Mouse (Mus musculus) lung, postnatal 0 days (tissue): ENCODE results near the gene Ell. TPM values are rescaled to one million over a fixed set of nuclear protein-coding genes. Genes with fewer than 3 reads are reported as not detected.

ENCODE experiments used
- ATAC-seq: fragments of 200-750 bp; cut with Nextera tagmentation; 2 replicates; pipeline ENCODE4 v1.8.0; 2017; ENCODE audit warnings: moderate library complexity
- DNase-seq: peaks from one replicate; pipeline ENCODE4 v3.0.0-alpha.2; 2016; ENCODE audit warnings: low spot score
- H3K27ac ChIP-seq: fragments of 300-500 bp; sonication (generic); 2 replicates; pipeline ENCODE4 v1.5.1; 2014; ENCODE audit warnings: antibody characterized with exemption, mild to moderate bottlenecking, low read length, mixed read lengths
- H3K27me3 ChIP-seq: fragments of 300-500 bp; sonication (generic); replicated peaks from 2 replicates; pipeline ENCODE4 v1.6.1; 2014; ENCODE audit warnings: low read length, mixed read lengths; ENCODE audit not compliant: insufficient read depth
- H3K36me3 ChIP-seq: fragments of 300-500 bp; sonication (generic); 2 replicates; pipeline ENCODE4 v1.6.1; 2014; ENCODE audit warnings: low read length, mixed read lengths; ENCODE audit not compliant: insufficient read depth
- H3K4me1 ChIP-seq: fragments of 300-500 bp; sonication (generic); 2 replicates; pipeline ENCODE4 v1.6.1; 2014; ENCODE audit warnings: antibody characterized with exemption, low read depth, low read length, mixed read lengths; ENCODE audit not compliant: insufficient read depth
- H3K4me2 ChIP-seq: fragments of 300-500 bp; sonication (generic); replicated peaks from 2 replicates; pipeline ENCODE4 v1.6.1; 2014; ENCODE audit warnings: low read depth, mild to moderate bottlenecking, low read length, moderate library complexity, mixed read lengths
- H3K4me3 ChIP-seq: fragments of 300-500 bp; sonication (generic); 2 replicates; pipeline ENCODE4 v1.5.1; 2014; ENCODE audit warnings: low read depth, low read length
- H3K9ac ChIP-seq: fragments of 300-500 bp; sonication (generic); replicated peaks from 2 replicates; pipeline ENCODE4 v1.6.1; 2014; ENCODE audit warnings: low read depth, mild to moderate bottlenecking
- H3K9me3 ChIP-seq: fragments of 300-500 bp; sonication (generic); 2 replicates; pipeline ENCODE4 v1.6.1; 2016; ENCODE audit warnings: low read length, mixed read lengths
- CTCF ChIP-seq: IDR thresholded peaks from 2 replicates; pipeline ENCODE4 v1.5.1; 2016; ENCODE audit warnings: antibody characterized with exemption, mild to moderate bottlenecking
- EP300 ChIP-seq: IDR thresholded peaks from 2 replicates; pipeline ENCODE4 v1.6.1; 2016; ENCODE audit warnings: antibody characterized with exemption, mild to moderate bottlenecking, control low read depth
- WGBS: fragments of 180-500 bp; shearing (Covaris S2); extraction: QIAGEN DNeasy Blood & Tissue Kit; methylation state at CpG from one replicate; pipeline ENCODE4 v1.1.7; 2014; 5-methylcytosine and 5-hydroxymethylcytosine counted together
- polyA plus RNA-seq: library from polyadenylated mRNA; unstranded; fragments of >200 nt; fragmentation: Nextera tagmentation; extraction: Ambion mirVana; gene quantifications from 2 replicates; pipeline ENCODE4 v1.2.1, GENCODE M21; 2015

The Ell gene
- polyA plus RNA-seq, 1 experiment from 2014 or later = 13.0 TPM

- peak overlapping the region; percentile 87 for H3K9ac ChIP-seq
- H3K4me3 ChIP-seq = peak overlapping the region; percentile 90
- no peaks in the 10 kb centered on the region for H3K9me3 ChIP-seq
- no peak; the same call in 1 of the 2 replicates for TF ChIP-seq EP300
- TF ChIP-seq CTCF = no peak
- ATAC-seq (no peak), DNase-seq (peak; percentile 78)
- peak overlapping the region; percentile 85 for H3K4me2 ChIP-seq
- WGBS = 15% methylated on average over 7 of the region's 7 CpGs
- 0 out of 2 replicates have a peak, but pooled peaks cover 8% of the 10 kb centered on the region for H3K36me3 ChIP-seq
- H3K27me3 ChIP-seq = no peaks in the 10 kb centered on the region
- peaks cover 22% of the 10 kb centered on the region for H3K4me1 ChIP-seq
- H3K27ac ChIP-seq = peak overlapping the region; percentile 95
These were observed 1.3 kb downstream of the Ell start for GRCm38 (mm10) chr8:70540507-70541071.

- peak overlapping the region; percentile 95 for H3K27ac ChIP-seq
These were observed 1.8 kb downstream of the Ell start for GRCm38 (mm10) chr8:70541081-70541480.

GRCm38 (mm10) chr8:70544200-70544687 is 5.0 kb downstream of the Ell start:
- H3K9ac ChIP-seq = no peak overlapping the region
- peak; percentile 81 for TF ChIP-seq EP300
- TF ChIP-seq CTCF = peak; percentile 67
- H3K27ac ChIP-seq = peak overlapping the region; percentile 85
- no peaks in the 10 kb centered on the region for H3K36me3 ChIP-seq
- H3K9me3 ChIP-seq = no peaks in the 10 kb centered on the region
- no peaks in the 10 kb centered on the region for H3K27me3 ChIP-seq
- DNase-seq (peak; percentile 94), ATAC-seq (peak; percentile 30)
- H3K4me3 ChIP-seq = no peak overlapping the region
- H3K4me2 ChIP-seq = no peak overlapping the region
- WGBS = 10% methylated on average over 6 of the region's 6 CpGs
- peaks cover 22% of the 10 kb centered on the region for H3K4me1 ChIP-seq

More at GRCm38 (mm10) chr8:70541081-70541480, 1.8 kb downstream of the Ell start:
- TF ChIP-seq CTCF (no peak), EP300 (no peak)
- H3K4me1 ChIP-seq = peaks cover 22% of the 10 kb centered on the region
- ATAC-seq = no peak
- no peaks in the 10 kb centered on the region for H3K27me3 ChIP-seq
- peak overlapping the region; percentile 85 for H3K4me2 ChIP-seq
- H3K9ac ChIP-seq = no peak overlapping the region
- H3K9me3 ChIP-seq = no peaks in the 10 kb centered on the region
- 0 out of 2 replicates have a peak overlapping the region, but pooled peaks have one; percentile 90 for H3K4me3 ChIP-seq
- no peak for DNase-seq
- 0 out of 2 replicates have a peak, but pooled peaks cover 7% of the 10 kb centered on the region for H3K36me3 ChIP-seq
- WGBS = 53% methylated on average over 5 of the region's 5 CpGs

- DNase-seq (no peak), ATAC-seq (no peak)
- WGBS = 79% methylated on average over 4 of the region's 4 CpGs
- Histone ChIP-seq H3K9me3 (no peaks in the 10 kb centered on the region), H3K27me3 (no peaks in the 10 kb centered on the region), H3K4me2 (no peak overlapping the region), H3K36me3 (no peaks in the 10 kb centered on the region), H3K27ac (no peak overlapping the region), H3K4me3 (no peak overlapping the region), H3K9ac (no peak overlapping the region), H3K4me1 (peaks cover 22% of the 10 kb centered on the region)
- no peak for TF ChIP-seq CTCF
- no peak for TF ChIP-seq EP300
These were observed 7.2 kb downstream of the Ell start for GRCm38 (mm10) chr8:70546412-70546811.

GRCm38 (mm10) chr8:70547762-70548161 is 8.5 kb downstream of the Ell start:
- DNase-seq (peak; percentile 60), ATAC-seq (peak; percentile 27; the same call in 1 of the 2 replicates)
- 59% methylated on average over 6 of the region's 6 CpGs for WGBS
- Histone ChIP-seq H3K9me3 (no peaks in the 10 kb centered on the region), H3K4me3 (no peak overlapping the region), H3K27me3 (no peaks in the 10 kb centered on the region), H3K9ac (no peak overlapping the region), H3K36me3 (no peaks in the 10 kb centered on the region), H3K4me2 (no peak overlapping the region), H3K4me1 (peaks cover 32% of the 10 kb centered on the region), H3K27ac (peak overlapping the region; percentile 70; the same call in 1 of the 2 replicates)
- TF ChIP-seq CTCF = 0 out of 2 replicates have a peak, but pooled peaks have one; percentile 1
- no peak for TF ChIP-seq EP300

GRCm38 (mm10) chr8:70549412-70550184 is 10.3 kb downstream of the Ell start:
- H3K36me3 ChIP-seq = no peaks in the 10 kb centered on the region
- TF ChIP-seq CTCF = peak; percentile 11; the same call in 1 of the 2 replicates
- TF ChIP-seq EP300 = no peak
- no peak for ATAC-seq
- H3K4me1 ChIP-seq = peaks cover 27% of the 10 kb centered on the region
- H3K4me3 ChIP-seq = no peak overlapping the region
- H3K9me3 ChIP-seq = no peaks in the 10 kb centered on the region
- 91% methylated on average over 10 of the region's 10 CpGs for WGBS
- H3K27ac ChIP-seq = no peak overlapping the region
- no peak overlapping the region for H3K9ac ChIP-seq
- H3K27me3 ChIP-seq = no peaks in the 10 kb centered on the region
- no peak overlapping the region for H3K4me2 ChIP-seq
- no peak for DNase-seq
